Mouse (Mus musculus) forebrain, embryonic 15.5 days (tissue): ENCODE results near the gene BC034090. TPM values are rescaled to one million over a fixed set of nuclear protein-coding genes. Genes with fewer than 3 reads are reported as not detected.

Experiments
- ATAC-seq: fragments of 200-750 bp; cut with Nextera tagmentation; replicated peaks from 2 replicates; pipeline ENCODE4 v1.8.0; 2017; ENCODE audit warnings: mild to moderate bottlenecking, moderate TSS enrichment, moderate library complexity
- H3K27ac ChIP-seq: fragments of 300-500 bp; sonication (generic); replicated peaks from 2 replicates; pipeline ENCODE4 v1.5.1; 2015; ENCODE audit warnings: mild to moderate bottlenecking, inconsistent platforms
- H3K27me3 ChIP-seq: fragments of 300-500 bp; sonication (generic); 2 replicates; pipeline ENCODE4 v1.6.1; 2015; ENCODE audit warnings: inconsistent platforms
- H3K36me3 ChIP-seq: fragments of 300-500 bp; sonication (generic); 2 replicates; pipeline ENCODE4 v1.6.1; 2015; ENCODE audit warnings: mild to moderate bottlenecking, inconsistent platforms
- H3K4me1 ChIP-seq: fragments of 300-500 bp; sonication (generic); 2 replicates; pipeline ENCODE4 v1.6.1; 2015; ENCODE audit warnings: inconsistent platforms
- H3K4me2 ChIP-seq: fragments of 300-500 bp; sonication (generic); replicated peaks from 2 replicates; pipeline ENCODE4 v1.6.1; 2015; ENCODE audit warnings: mild to moderate bottlenecking, inconsistent platforms
- H3K4me3 ChIP-seq: fragments of 300-500 bp; sonication (generic); 2 replicates; pipeline ENCODE4 v1.5.1; 2015; ENCODE audit warnings: mild to moderate bottlenecking, inconsistent platforms
- H3K9ac ChIP-seq: fragments of 300-500 bp; sonication (generic); replicated peaks from 2 replicates; pipeline ENCODE4 v1.6.1; 2015; ENCODE audit warnings: mild to moderate bottlenecking, inconsistent platforms
- H3K9me3 ChIP-seq: fragments of 300-500 bp; sonication (generic); 2 replicates; pipeline ENCODE4 v1.6.1; 2016; ENCODE audit warnings: inconsistent platforms
- WGBS: fragments of 180-500 bp; shearing (Covaris S2); methylation state at CpG from one replicate; pipeline ENCODE4 v1.1.7; 2015; ENCODE audit warnings: mixed read lengths; 5-methylcytosine and 5-hydroxymethylcytosine counted together
- polyA plus RNA-seq: library from polyadenylated mRNA; unstranded; fragments of >200 nt; fragmentation: Nextera tagmentation; extraction: Ambion mirVana; gene quantifications from 2 replicates; pipeline ENCODE4 v1.2.1, GENCODE M21; 2015

The BC034090 gene
- polyA plus RNA-seq, result 3.3 and 4.9 TPM in 2 replicates

DNA sequence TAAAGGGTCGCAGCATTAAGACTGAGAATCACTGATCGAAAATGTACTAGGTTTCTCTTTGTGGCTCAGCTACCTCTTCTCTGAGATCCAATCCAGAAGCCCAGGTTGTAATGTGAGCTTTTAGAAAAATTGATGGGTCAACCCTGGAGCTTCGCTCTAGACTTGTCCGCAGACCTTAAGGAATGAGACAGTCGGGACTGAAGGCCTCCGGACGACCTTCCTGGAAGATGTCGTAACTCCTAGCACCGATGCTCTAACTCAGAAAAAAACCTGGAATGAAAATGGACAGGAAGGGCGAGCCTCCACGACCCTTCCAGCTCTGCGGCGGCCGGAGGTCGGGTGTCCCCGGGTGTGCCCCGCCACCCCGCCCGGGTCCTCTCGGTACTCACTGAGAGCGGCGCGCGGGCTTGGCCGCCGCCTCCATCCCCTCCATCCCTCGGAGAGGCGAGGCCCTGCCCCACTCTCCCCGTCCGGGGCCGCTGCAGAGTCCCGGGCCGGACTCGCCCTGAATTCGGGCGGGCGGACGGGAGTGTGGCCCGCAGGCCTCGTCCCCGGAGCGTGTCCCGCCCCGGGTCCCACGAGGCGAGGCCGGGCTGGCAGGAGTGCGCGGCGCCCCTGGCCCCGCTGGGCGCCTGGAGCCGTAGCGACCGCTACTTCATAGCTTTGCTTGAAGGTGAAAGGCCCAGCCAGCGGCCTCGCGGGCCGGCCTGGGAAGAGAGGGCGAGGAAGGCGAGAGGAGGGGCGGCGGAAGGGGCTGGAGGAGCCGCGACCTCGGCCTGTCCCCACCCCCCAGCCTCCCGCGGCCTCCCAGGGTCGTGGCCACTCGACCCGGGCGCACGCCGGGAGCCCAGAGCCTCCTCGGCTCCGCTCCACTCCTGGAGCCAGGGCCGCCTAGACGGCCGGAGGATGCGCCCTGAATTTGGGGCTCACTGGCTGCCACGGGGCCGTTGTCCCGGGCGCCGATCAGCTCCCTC, at the start of gene BC034090:
TSS of gene BC034090 (minus strand) at position 648 of the 974 bp plus-strand sequence.
- peak within 1 kb of the TSS; percentile 95 for H3K4me2 ChIP-seq
- H3K36me3 ChIP-seq, result no peaks in the 10 kb centered on the region
- peak; percentile 69 for ATAC-seq
- peak within 1 kb of the TSS; percentile 35 for H3K27ac ChIP-seq
- H3K4me3 ChIP-seq, result peak within 1 kb of the TSS; percentile 52
- peak within 1 kb of the TSS; percentile 62 for H3K9ac ChIP-seq
- 2% methylated on average over 85 of the region's 85 CpGs for WGBS
- H3K4me1 ChIP-seq, result peaks cover 22% of the 10 kb centered on the region
- H3K27me3 ChIP-seq, result 0 out of 2 replicates have a peak, but pooled peaks cover 2% of the 10 kb centered on the region
- H3K9me3 ChIP-seq, result no peaks in the 10 kb centered on the region

GRCm38 (mm10) chr1:155293446-155293845, 49.2 kb upstream of the BC034090 start:
- peak; percentile 88 for ATAC-seq
- Histone ChIP-seq H3K9ac (no peak overlapping the region), H3K36me3 (peaks cover 22% of the 10 kb centered on the region), H3K27me3 (no peaks in the 10 kb centered on the region), H3K9me3 (no peaks in the 10 kb centered on the region), H3K4me1 (peaks cover 5% of the 10 kb centered on the region), H3K4me3 (no peak overlapping the region), H3K4me2 (no peak overlapping the region), H3K27ac (peak overlapping the region; percentile 63)
- 5% methylated on average over 3 of the region's 3 CpGs for WGBS

DNA sequence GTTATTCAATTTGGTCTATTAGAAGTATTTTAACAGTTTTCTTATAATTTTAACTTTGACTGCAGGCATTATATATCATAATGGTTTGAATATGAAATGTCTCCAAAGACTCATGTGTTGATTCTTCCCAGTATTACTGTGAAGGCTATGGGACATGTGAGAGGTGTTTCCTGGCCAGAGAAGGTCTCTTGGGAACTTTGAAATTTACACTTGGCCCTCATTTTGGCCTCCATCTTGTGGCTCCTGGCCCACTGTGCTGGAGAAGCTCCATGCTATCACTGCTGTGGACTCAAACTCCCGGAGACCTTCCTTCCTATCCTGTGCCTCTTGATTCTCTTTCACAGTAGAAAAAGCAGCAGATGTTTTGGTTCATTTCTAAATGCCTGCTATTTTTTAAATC, 45.2 kb upstream of the BC034090 start:
- WGBS, result 91% methylated on average over 1 of the region's 1 CpGs

DNA sequence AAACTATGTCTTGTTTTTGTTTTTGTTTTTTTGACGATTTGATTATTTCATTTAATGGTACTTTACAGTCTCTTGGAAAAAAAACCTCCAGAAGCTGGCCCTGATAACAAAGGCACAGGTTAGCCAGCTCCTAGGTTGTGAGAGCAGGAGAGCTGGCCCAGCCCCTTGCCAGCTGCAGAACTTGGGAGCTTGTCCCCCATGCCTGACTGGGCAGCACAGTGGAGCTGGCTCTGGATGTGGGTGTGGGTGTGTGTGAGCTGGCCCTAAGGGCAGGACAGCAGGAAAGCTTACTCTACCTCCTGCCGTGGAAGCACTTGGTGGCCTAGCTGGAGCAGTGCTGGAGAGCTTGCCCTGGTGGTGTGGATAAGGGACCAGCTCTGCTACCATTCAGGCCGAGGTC, 43.8 kb upstream of the BC034090 start:
- ATAC-seq, result no peak
- Histone ChIP-seq H3K9me3 (no peaks in the 10 kb centered on the region), H3K36me3 (peaks cover 66% of the 10 kb centered on the region), H3K4me1 (no peaks in the 10 kb centered on the region), H3K9ac (no peak overlapping the region), H3K4me3 (no peak overlapping the region), H3K4me2 (no peak overlapping the region), H3K27ac (no peak overlapping the region), H3K27me3 (no peaks in the 10 kb centered on the region)
- 91% methylated on average over 3 of the region's 3 CpGs for WGBS

More for the DNA sequence above, 45.2 kb upstream of the BC034090 start:
- Histone ChIP-seq H3K4me1 (peaks cover 5% of the 10 kb centered on the region), H3K4me3 (no peak overlapping the region), H3K27me3 (no peaks in the 10 kb centered on the region), H3K27ac (no peak overlapping the region), H3K4me2 (no peak overlapping the region), H3K36me3 (peaks cover 53% of the 10 kb centered on the region), H3K9me3 (no peaks in the 10 kb centered on the region), H3K9ac (no peak overlapping the region)
- no peak for ATAC-seq

DNA sequence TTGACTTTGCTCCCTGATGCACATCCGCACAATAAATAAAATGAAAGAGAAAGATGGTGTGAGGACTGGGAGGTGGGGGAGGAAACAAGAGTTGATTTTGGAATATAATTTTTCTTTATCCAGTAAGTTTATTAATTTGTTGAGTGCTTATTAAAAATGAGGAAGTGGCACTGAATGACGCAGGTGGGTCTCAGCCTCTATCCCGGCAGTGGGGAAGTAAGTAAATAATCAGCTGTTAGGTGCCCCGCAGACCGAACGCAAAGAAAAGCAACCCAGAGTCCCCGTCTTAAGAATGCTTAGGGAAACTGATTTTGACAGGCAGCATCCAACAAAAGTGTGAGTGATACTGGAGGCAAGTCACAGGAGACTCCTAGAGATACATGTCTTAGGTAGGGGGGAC, 39.6 kb upstream of the BC034090 start:
- H3K36me3 ChIP-seq, result peaks cover 73% of the 10 kb centered on the region

DNA sequence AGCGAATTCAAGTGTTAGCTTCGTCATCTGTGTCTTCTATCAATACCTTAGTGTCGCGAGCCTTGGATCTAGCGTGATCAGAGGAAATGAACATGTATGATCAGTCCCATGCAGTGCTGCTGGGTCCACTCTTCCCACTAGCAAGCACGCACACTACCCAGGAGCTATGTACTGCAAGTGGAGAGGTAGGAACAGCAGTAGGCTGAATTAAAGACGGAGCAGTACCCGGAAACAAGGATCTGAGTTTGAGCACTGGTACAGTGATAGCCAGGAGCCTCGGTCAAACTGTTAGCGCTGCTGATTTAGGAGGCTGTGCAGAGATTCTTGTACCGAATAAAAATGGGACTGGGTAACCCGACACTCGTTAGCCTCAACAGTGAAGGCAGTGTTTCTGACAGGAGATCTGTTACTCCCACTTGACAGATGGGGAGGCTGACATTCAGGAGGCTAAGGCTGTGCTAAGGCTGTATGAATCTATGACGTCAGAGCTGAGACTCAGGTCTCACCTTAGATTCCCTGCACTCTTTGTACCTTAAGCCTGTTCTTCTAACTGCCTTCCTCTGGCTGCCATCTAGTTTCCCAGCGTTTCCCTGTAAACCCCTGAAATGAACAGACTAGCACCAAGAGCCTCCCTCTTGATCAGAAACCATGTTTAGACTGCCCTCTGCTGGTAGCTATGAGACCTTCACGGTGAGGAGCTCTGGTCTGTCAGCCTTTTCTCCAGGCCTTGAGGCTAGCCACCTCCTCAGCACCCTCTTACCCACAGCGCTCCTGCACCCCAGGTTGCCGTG, 37.0 kb upstream of the BC034090 start:
- Histone ChIP-seq H3K4me3 (no peak overlapping the region), H3K27me3 (no peaks in the 10 kb centered on the region), H3K9ac (no peak overlapping the region), H3K4me2 (no peak overlapping the region), H3K9me3 (no peaks in the 10 kb centered on the region), H3K36me3 (peaks cover 54% of the 10 kb centered on the region), H3K27ac (no peak overlapping the region; the same call in 1 of the 2 replicates), H3K4me1 (peaks cover 5% of the 10 kb centered on the region; the same call in 1 of the 2 replicates)
- 53% methylated on average over 18 of the region's 18 CpGs for WGBS
- ATAC-seq, result peak; percentile 87

More for the DNA sequence above, 39.6 kb upstream of the BC034090 start:
- no peak overlapping the region for H3K4me2 ChIP-seq
- H3K9me3 ChIP-seq, result no peaks in the 10 kb centered on the region
- 96% methylated on average over 7 of the region's 7 CpGs for WGBS
- no peak overlapping the region for H3K27ac ChIP-seq
- no peak for ATAC-seq
- no peak overlapping the region for H3K4me3 ChIP-seq
- no peaks in the 10 kb centered on the region for H3K27me3 ChIP-seq
- no peak overlapping the region for H3K9ac ChIP-seq
- peaks cover 5% of the 10 kb centered on the region; the same call in 1 of the 2 replicates for H3K4me1 ChIP-seq

DNA sequence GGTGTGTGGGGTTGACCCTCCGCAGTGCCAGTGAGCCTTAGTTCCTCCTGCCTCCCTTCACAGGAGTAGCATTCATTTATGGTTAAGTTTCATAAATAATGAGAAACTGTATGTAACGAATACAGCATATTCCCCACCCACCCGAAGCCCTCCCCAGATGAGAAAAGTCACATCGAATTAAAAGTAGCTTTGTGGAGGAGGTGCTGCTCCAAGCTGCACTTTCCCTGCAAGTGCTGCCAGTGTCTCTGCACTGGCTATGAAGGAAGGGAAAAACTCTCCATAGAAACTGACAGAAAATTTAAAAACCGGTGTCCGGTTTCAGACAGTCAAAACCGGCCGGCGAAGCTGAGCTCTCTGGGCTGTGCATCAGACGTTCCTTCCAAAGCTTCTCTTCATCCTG, 36.1 kb upstream of the BC034090 start:
- Histone ChIP-seq H3K9ac (no peak overlapping the region), H3K9me3 (no peaks in the 10 kb centered on the region), H3K4me1 (peaks cover 5% of the 10 kb centered on the region; the same call in 1 of the 2 replicates), H3K27ac (no peak overlapping the region), H3K4me3 (no peak overlapping the region), H3K36me3 (peaks cover 46% of the 10 kb centered on the region), H3K4me2 (no peak overlapping the region), H3K27me3 (no peaks in the 10 kb centered on the region)
- no peak for ATAC-seq
- WGBS, result 85% methylated on average over 10 of the region's 10 CpGs

GRCm38 (mm10) chr1:155276381-155277033, 32.3 kb upstream of the BC034090 start:
- 82% methylated on average over 13 of the region's 13 CpGs for WGBS
- Histone ChIP-seq H3K9ac (no peak overlapping the region), H3K4me1 (peaks cover 5% of the 10 kb centered on the region; the same call in 1 of the 2 replicates), H3K36me3 (peaks cover 15% of the 10 kb centered on the region), H3K4me3 (no peak overlapping the region), H3K27me3 (no peaks in the 10 kb centered on the region), H3K4me2 (no peak overlapping the region), H3K27ac (no peak overlapping the region), H3K9me3 (no peaks in the 10 kb centered on the region)
- ATAC-seq, result no peak

GRCm38 (mm10) chr1:155275793-155276192, 31.5 kb upstream of the BC034090 start:
- no peak overlapping the region for H3K9ac ChIP-seq
- no peak overlapping the region for H3K4me2 ChIP-seq
- no peak overlapping the region for H3K4me3 ChIP-seq
- no peak for ATAC-seq
- no peaks in the 10 kb centered on the region for H3K27me3 ChIP-seq
- no peaks in the 10 kb centered on the region for H3K4me1 ChIP-seq
- WGBS, result 85% methylated on average over 4 of the region's 4 CpGs
- H3K9me3 ChIP-seq, result no peaks in the 10 kb centered on the region
- peaks cover 9% of the 10 kb centered on the region for H3K36me3 ChIP-seq
- H3K27ac ChIP-seq, result no peak overlapping the region

DNA sequence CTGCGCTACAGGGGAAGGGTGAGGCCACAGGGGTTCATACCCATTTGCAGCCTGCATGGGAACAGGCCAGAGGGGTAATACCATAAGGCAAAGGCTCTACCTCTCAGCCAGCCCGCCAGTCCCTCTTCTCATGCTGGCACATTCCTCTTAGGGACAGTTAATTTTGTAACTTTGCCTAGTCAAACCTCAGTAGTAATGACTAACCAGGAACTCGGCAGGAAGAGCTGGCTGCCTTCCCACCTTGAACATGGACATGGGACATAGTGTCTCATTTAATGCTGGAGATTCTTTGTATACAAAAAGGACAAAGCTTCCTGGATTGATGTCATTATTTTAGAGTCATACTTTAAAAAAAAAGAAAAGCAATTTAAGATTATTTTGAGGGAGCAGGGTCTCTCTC, 30.7 kb upstream of the BC034090 start:
- ATAC-seq, result no peak
- H3K4me3 ChIP-seq, result no peak overlapping the region
- H3K9ac ChIP-seq, result no peak overlapping the region
- H3K4me1 ChIP-seq, result no peaks in the 10 kb centered on the region
- no peak overlapping the region for H3K4me2 ChIP-seq
- no peak overlapping the region for H3K27ac ChIP-seq
- no peaks in the 10 kb centered on the region for H3K27me3 ChIP-seq
- no peaks in the 10 kb centered on the region for H3K9me3 ChIP-seq
- peaks cover 2% of the 10 kb centered on the region; the same call in 1 of the 2 replicates for H3K36me3 ChIP-seq
- WGBS, result 80% methylated on average over 3 of the region's 3 CpGs

GRCm38 (mm10) chr1:155272953-155273352, 28.7 kb upstream of the BC034090 start:
- Histone ChIP-seq H3K4me3 (no peak overlapping the region), H3K36me3 (no peaks in the 10 kb centered on the region), H3K27me3 (no peaks in the 10 kb centered on the region), H3K9me3 (no peaks in the 10 kb centered on the region), H3K4me2 (no peak overlapping the region), H3K4me1 (no peaks in the 10 kb centered on the region), H3K9ac (no peak overlapping the region), H3K27ac (no peak overlapping the region)
- no peak for ATAC-seq
- WGBS, result 96% methylated on average over 4 of the region's 4 CpGs
